Mouse (Mus musculus) liver, embryonic 13.5 days (tissue): ENCODE data around the gene Nupl1. TPM values are rescaled to one million over a fixed set of nuclear protein-coding genes. Genes with fewer than 3 reads are reported as not detected.

ENCODE experiments used
- ATAC-seq: fragments of 200-750 bp; cut with Nextera tagmentation; 2 replicates; pipeline ENCODE4 v1.8.0; 2017; ENCODE audit warnings: low read depth, mild to moderate bottlenecking, moderate number of reproducible peaks, moderate library complexity
- DNase-seq: peaks from one replicate; pipeline ENCODE4 v3.0.0; 2022
- H3K27ac ChIP-seq: fragments of 300-500 bp; sonication (generic); 2 replicates; pipeline ENCODE4 v1.5.1; 2015; ENCODE audit warnings: moderate library complexity, mild to moderate bottlenecking, inconsistent platforms
- H3K27me3 ChIP-seq: fragments of 300-500 bp; sonication (generic); 2 replicates; pipeline ENCODE4 v1.6.1; 2015; ENCODE audit warnings: mild to moderate bottlenecking, inconsistent platforms
- H3K36me3 ChIP-seq: fragments of 300-500 bp; sonication (generic); 2 replicates; pipeline ENCODE4 v1.6.1; 2015; ENCODE audit warnings: mild to moderate bottlenecking, inconsistent platforms
- H3K4me1 ChIP-seq: fragments of 300-500 bp; sonication (generic); replicated peaks from 2 replicates; pipeline ENCODE4 v1.6.1; 2015; ENCODE audit warnings: inconsistent platforms
- H3K4me2 ChIP-seq: fragments of 300-500 bp; sonication (generic); 2 replicates; pipeline ENCODE4 v1.6.1; 2015; ENCODE audit warnings: inconsistent platforms, mild to moderate bottlenecking, moderate library complexity
- H3K4me3 ChIP-seq: fragments of 300-500 bp; sonication (generic); replicated peaks from 2 replicates; pipeline ENCODE4 v1.5.1; 2015; ENCODE audit warnings: mild to moderate bottlenecking, inconsistent platforms
- H3K9ac ChIP-seq: fragments of 300-500 bp; sonication (generic); 2 replicates; pipeline ENCODE4 v1.6.1; 2015; ENCODE audit warnings: mild to moderate bottlenecking, inconsistent platforms
- H3K9me3 ChIP-seq: fragments of 300-500 bp; sonication (generic); replicated peaks from 2 replicates; pipeline ENCODE4 v1.6.1; 2016; ENCODE audit warnings: inconsistent platforms
- WGBS: fragments of 180-500 bp; shearing (Covaris S2); methylation state at CpG from one replicate; pipeline ENCODE4 v1.1.7; 2015; ENCODE audit not compliant: insufficient replicate concordance; 5-methylcytosine and 5-hydroxymethylcytosine counted together
- polyA plus RNA-seq: library from polyadenylated mRNA; unstranded; fragments of >200 nt; fragmentation: Nextera tagmentation; extraction: Ambion mirVana; gene quantifications from 2 replicates; pipeline ENCODE4 v1.2.1, GENCODE M21; 2015

Nupl1 gene
- polyA plus RNA-seq, result not detected in 2 replicates

DNA sequence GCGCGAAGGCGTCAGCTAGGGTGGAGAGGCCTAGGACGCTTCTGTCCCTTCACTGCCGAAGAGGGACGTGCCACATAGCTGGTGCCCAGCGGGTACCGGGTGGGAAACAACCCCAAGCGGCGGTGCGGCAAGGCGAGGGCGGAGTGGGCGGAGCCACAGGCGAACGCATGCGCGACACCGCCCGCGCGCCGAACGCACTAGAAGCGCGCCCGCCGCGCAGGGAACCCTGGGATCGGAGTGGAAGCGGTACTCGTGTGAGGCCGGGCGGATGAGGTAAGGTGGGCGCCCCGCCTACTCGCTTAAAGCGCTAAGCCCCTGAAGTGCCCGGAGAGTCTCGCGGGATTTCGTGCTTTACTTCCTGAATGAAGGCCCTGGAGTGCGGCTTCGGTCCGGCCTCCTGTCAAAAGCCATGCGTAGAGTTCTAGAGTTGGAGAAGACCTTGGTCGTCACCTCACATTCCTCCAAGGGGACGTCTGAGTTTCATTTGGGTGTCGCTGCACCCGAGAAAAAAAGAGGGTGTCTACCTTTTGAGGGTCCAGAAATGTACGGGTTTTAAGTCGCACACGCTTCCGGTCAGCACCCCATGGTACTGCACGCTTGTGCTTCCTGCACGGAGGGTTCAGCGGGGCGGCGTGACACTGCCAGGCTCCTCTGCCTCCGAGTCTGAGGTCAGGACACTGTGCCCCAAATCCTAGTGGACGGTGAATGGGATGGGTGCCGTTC, at the start of gene Nupl1, which contains the start of gene Gm49336:
Gene Nupl1, minus strand, starts transcription at position 151 of the 723 bp plus-strand sequence.
Gene Gm49336, minus strand, starts transcription at position 227 of the 723 bp plus-strand sequence.
- peak; percentile 98 for DNase-seq
- peak within 1 kb of the TSS; percentile 98 for H3K4me3 ChIP-seq
- ATAC-seq, result peak; percentile 98
- no peaks in the 10 kb centered on the region for H3K27me3 ChIP-seq
- H3K27ac ChIP-seq, result peak within 1 kb of the TSS; percentile 87
- H3K4me2 ChIP-seq, result peak within 1 kb of the TSS; percentile 86
- no peaks in the 10 kb centered on the region for H3K9me3 ChIP-seq
- H3K36me3 ChIP-seq, result peaks cover 6% of the 10 kb centered on the region
- H3K9ac ChIP-seq, result peak within 1 kb of the TSS; percentile 98
- under 1% methylated on average over 62 of the region's 62 CpGs for WGBS
- H3K4me1 ChIP-seq, result peaks cover 35% of the 10 kb centered on the region

DNA sequence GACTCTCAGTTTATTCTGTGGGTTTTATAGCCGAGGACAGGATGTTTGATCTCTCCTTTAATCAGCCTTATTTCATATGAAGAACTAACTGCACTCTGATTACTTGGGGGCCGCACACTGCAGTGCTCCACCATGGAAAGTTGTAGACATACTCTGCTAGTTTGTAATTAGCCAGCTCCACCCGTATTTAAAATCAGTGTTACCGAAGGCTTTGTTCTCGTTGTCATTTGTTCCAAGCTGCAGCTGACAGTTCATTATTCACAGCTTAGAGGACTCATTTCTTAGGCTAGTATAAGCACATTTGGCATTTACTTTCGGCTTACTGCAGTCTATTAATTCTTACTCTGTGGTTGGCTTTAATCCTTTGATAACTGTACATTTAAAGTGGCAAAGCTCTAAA, 49.8 kb upstream of the Nupl1 start:
- Histone ChIP-seq H3K9ac (no peak overlapping the region), H3K9me3 (no peaks in the 10 kb centered on the region), H3K27ac (no peak overlapping the region), H3K4me2 (no peak overlapping the region), H3K36me3 (peaks cover 34% of the 10 kb centered on the region), H3K27me3 (no peaks in the 10 kb centered on the region), H3K4me3 (no peak overlapping the region), H3K4me1 (no peaks in the 10 kb centered on the region)
- ATAC-seq (no peak), DNase-seq (no peak)
- 78% methylated on average over 6 of the region's 6 CpGs for WGBS

DNA sequence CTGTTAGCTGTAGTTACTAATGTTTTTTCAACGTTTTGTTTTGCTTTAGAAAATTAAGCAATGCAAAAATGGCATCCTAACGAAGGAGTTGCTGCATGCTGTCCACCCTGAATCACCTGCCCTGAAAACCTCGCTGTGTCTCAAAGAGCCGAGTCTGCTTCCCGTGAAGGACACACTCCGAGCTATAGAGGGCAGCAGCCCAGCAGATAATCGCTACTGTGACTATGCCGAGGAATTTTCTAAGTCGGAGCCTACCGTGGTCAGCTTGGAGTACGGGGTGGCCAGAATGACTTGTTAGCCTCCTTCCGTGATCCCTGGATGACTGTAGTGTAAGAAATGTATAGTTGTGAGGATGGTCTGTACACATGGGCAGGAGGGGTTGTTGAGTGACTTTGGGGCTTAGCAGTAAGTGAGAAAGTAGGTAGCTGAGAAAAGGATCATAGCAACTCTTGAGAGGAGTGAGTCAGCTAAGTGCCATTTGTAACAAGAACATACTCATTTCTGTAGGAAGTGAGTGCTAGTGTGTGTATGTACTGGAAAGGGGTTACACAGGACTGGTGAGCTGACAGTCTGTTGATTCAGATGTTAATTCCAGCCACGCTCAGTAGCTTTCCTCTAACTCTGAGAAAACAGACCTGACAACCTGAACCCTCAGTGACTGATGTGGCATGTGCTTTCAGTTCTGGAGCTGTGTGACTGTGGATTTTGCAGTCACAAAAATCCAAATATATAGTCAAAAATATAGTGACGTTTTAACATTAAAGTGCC, 49.2 kb upstream of the Nupl1 start:
- no peak overlapping the region for H3K9ac ChIP-seq
- H3K27ac ChIP-seq, result no peak overlapping the region
- H3K9me3 ChIP-seq, result no peaks in the 10 kb centered on the region
- ATAC-seq (no peak), DNase-seq (no peak)
- no peak overlapping the region for H3K4me3 ChIP-seq
- no peaks in the 10 kb centered on the region for H3K4me1 ChIP-seq
- H3K4me2 ChIP-seq, result no peak overlapping the region
- WGBS, result 79% methylated on average over 14 of the region's 14 CpGs
- no peaks in the 10 kb centered on the region for H3K27me3 ChIP-seq
- peaks cover 34% of the 10 kb centered on the region for H3K36me3 ChIP-seq

DNA sequence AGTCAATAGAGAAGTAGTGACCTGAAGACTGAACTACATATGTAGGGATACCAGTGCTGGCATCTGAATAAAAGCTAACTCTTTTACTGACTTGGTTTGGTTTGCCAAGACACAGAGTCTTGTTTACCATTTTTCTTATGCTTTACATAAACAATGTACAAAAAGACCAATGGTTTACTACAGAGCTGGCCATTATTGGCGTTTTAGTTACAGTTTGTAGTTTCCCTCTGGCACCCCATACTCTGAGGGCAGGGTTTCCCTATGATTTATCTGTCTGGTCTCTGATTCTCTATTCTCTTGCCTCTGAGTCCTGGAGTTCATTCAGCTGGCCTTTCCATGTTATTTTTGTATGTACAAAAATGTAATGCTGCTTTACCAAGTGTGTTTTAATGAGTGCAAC, 44.3 kb upstream of the Nupl1 start:
- H3K9me3 ChIP-seq, result no peaks in the 10 kb centered on the region
- H3K9ac ChIP-seq, result no peak overlapping the region
- no peak overlapping the region for H3K4me3 ChIP-seq
- H3K36me3 ChIP-seq, result peaks cover 28% of the 10 kb centered on the region
- H3K27ac ChIP-seq, result no peak overlapping the region
- no peak overlapping the region for H3K4me2 ChIP-seq
- DNase-seq, result no peak
- no peaks in the 10 kb centered on the region for H3K4me1 ChIP-seq
- 66% methylated on average over 1 of the region's 1 CpGs for WGBS
- H3K27me3 ChIP-seq, result no peaks in the 10 kb centered on the region
- no peak for ATAC-seq

DNA sequence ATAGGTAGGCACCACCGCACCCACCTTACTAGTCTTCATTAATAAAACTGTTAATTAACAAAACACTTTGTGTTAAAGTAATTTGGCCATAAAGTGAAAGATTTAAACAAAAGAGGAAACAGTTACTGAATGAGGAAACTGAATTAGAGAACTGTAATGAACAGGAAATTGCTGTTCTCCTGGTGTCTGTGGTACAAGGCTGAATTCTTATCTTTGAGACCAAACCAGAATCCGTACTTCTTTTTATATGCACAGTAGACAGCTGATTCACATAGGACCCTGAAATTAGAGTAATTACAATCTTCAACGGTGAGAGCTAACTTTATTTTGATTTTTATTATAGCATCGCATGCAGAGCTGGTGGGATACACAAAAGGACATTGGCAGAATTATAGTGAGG, 39.1 kb upstream of the Nupl1 start:
- no peak overlapping the region for H3K9ac ChIP-seq
- ATAC-seq, result no peak
- no peak overlapping the region for H3K27ac ChIP-seq
- no peaks in the 10 kb centered on the region for H3K9me3 ChIP-seq
- H3K4me3 ChIP-seq, result no peak overlapping the region
- H3K36me3 ChIP-seq, result peaks cover 31% of the 10 kb centered on the region
- no peak overlapping the region for H3K4me2 ChIP-seq
- no peaks in the 10 kb centered on the region for H3K27me3 ChIP-seq
- no peaks in the 10 kb centered on the region for H3K4me1 ChIP-seq
- WGBS, result 41% methylated on average over 4 of the region's 4 CpGs
- DNase-seq, result no peak

DNA sequence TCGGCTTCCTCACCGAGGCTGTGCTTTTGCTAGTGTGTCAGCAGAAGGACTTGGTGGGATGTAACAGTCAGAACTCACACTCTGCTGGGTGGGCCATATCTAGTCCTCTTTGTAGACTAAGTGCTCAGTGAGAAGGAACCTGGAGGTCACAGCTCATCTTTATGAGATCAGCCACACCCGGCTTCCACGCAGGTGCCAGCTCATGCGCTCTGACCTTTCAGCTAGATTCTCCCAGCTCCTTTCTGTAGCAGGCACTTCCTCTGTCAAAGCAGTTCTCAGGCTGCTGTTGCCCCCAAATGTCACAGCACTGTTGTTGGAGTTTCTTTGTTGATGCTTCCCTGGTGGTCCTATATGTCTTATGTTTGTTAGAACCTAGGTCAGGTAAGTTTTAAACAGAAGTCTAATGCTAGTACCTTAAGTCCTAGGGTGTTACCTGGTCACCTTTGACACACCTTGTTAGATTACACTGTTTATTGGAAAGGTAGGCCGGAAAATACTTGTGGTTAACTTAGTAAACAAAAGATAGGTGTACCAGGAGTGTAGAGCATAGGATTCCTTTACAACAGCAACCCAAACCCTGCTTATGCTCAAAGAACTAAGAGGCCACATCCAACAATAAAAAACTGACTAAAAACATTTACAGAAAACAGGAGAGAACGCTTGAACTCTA, 35.1 kb upstream of the Nupl1 start:
- Histone ChIP-seq H3K27me3 (no peaks in the 10 kb centered on the region), H3K9me3 (no peaks in the 10 kb centered on the region), H3K4me3 (no peak overlapping the region), H3K36me3 (peaks cover 30% of the 10 kb centered on the region), H3K9ac (no peak overlapping the region), H3K27ac (no peak overlapping the region), H3K4me1 (no peaks in the 10 kb centered on the region), H3K4me2 (no peak overlapping the region)
- DNase-seq, result no peak
- ATAC-seq, result no peak
- 80% methylated on average over 7 of the region's 7 CpGs for WGBS

DNA sequence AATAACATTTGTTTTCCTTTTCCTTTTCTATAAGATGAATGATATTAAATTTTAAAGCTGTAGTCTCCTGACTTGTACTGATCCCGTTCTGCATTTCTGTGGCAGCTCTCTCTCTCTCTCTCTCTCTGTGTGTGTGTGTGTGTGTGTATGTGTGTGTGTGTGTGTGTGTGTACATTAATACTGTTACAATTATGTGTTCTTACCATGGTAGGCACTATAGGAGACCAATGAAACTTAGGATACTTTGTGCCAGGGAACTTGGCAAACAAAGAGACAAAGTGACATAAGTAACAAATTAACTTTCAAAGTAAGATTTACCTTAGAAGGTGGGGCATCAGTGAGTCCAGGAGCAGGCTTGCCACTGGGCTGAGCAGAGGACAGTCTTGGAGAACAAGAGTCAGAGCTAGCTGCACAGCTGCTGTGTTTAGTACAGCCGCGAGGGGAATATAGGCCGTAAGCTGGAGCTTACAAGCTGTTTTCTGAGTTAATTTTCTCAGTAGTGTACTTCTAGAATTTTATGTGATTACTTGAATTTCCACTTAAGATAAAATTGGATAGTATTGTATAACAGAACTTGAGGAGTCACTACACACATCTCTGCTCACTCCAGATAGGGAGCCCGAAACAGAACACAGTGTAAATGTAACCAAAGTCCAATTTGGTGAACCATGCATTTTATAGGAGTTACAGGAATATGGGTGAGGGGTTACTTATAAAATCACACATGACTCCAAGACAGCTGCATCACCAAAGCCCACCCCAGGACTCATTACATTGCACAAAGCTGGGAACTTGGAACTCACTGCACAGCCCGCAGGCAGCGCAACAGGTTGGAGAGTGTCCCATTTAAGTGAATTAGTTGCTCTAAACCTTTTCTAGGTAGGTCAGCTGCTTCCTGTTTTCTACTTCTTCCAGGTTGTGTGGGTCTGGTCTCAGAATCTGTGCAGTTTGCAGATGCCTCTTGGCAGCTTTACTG, 24.4 kb upstream of the Nupl1 start:
- no peak overlapping the region for H3K4me2 ChIP-seq
- no peak overlapping the region for H3K4me3 ChIP-seq
- 84% methylated on average over 7 of the region's 7 CpGs for WGBS
- no peaks in the 10 kb centered on the region for H3K36me3 ChIP-seq
- no peak for ATAC-seq
- H3K27me3 ChIP-seq, result no peaks in the 10 kb centered on the region
- no peak overlapping the region for H3K27ac ChIP-seq
- no peak for DNase-seq
- H3K4me1 ChIP-seq, result peaks cover 11% of the 10 kb centered on the region
- H3K9me3 ChIP-seq, result no peaks in the 10 kb centered on the region
- H3K9ac ChIP-seq, result no peak overlapping the region

DNA sequence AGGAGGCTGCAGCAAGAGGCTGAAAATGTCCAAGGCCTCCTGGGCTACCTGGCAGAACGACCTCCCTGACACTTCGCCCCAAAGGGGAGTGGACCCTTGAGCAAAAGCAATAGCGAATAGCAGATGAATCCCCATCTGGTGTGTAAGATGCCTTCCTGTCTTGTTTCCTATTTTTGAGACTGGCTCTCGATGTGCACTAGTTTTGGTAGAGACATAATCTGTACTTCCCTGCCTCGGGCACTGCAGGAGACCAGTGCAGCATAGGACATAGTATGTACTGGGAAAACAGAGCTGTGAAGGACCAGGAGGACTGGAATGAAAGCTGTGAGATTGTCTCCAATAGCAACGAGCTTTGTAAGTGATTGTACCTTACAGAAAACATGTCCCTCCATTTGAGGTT, 22.1 kb upstream of the Nupl1 start:
- Histone ChIP-seq H3K4me3 (no peak overlapping the region), H3K4me1 (peaks cover 19% of the 10 kb centered on the region), H3K27me3 (no peaks in the 10 kb centered on the region), H3K9me3 (no peaks in the 10 kb centered on the region), H3K9ac (no peak overlapping the region), H3K27ac (no peak overlapping the region), H3K4me2 (no peak overlapping the region), H3K36me3 (no peaks in the 10 kb centered on the region)
- DNase-seq (no peak), ATAC-seq (no peak)
- 47% methylated on average over 6 of the region's 6 CpGs for WGBS

DNA sequence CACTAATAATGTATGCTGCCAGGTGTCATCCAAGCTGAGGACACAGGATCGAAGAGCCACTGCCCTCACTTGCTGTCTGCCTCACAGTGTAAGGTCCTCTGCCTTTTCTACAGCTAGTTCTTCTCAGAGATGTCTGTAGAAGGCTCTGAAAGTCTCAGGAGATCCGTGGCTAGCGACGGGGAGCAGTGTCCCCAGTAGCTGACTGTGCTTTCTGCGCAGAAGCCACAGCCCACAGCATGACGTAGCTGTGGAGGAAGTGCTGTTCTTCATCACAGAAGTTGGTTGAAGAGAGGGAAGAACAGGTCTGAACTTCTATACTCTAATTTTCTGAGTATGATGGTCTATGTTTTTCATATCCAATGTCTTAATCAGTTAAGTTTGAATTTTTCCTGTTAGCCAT, 18.1 kb upstream of the Nupl1 start:
- WGBS, result 32% methylated on average over 6 of the region's 6 CpGs
- no peaks in the 10 kb centered on the region for H3K36me3 ChIP-seq
- H3K4me3 ChIP-seq, result no peak overlapping the region
- H3K9ac ChIP-seq, result no peak overlapping the region
- DNase-seq (no peak), ATAC-seq (no peak)
- no peaks in the 10 kb centered on the region for H3K27me3 ChIP-seq
- H3K27ac ChIP-seq, result no peak overlapping the region
- H3K9me3 ChIP-seq, result no peaks in the 10 kb centered on the region
- H3K4me1 ChIP-seq, result peaks cover 40% of the 10 kb centered on the region
- 0 out of 2 replicates have a peak overlapping the region, but pooled peaks have one; percentile 6 for H3K4me2 ChIP-seq

DNA sequence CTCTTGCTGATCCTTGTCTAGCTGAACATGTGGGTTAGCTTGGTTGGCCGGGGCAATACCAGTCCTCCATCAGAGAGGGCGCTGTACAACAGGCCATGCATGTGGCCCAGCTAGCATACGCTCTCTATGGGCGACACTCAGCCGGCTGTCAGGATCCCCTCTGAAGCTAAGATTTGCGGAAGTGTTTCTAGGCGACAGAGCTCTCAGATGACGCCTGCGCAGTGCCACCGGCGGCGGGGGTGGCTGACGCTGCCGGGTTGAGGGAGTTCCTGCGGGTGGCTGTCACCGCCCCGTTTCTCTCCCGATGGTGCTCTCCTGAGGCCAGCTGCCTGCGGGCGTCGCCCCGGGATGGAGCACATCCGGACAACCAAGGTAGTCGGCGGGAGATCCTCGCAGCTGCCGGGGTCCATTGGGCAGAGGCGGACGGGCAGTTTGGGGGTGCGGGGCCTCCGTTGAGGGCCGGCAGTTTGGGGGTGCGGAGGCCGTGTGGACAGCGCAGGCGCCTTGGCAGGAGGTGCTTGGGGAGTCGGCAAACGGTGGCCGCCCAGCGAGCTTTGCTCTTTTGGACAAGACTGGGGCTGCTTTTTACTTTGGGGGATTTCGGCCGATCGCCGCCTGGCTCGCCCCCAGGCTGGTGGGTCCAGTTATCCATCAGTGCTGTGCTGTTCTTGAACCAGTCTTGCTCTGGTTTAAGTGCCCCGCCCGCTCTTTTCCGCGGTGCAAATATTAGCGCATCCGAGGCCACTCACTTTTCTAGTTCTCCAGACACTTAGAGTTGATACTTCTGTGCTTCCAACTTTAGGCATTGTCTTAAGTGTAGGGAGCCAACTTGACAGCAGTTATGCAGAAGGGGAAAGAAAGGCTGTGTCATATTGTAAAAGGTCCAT, 14.0 kb upstream of the Nupl1 start, which contains the start of gene Mtmr6:
Gene Mtmr6, plus strand, starts transcription at position 239 of the 887 bp plus-strand sequence.
- no peaks in the 10 kb centered on the region for H3K9me3 ChIP-seq

More for the DNA sequence above, 14.0 kb upstream of the Nupl1 start, which contains the start of gene Mtmr6:
- peak within 1 kb of the TSS; percentile 80 for H3K27ac ChIP-seq
- peak within 1 kb of the TSS; percentile 79 for H3K9ac ChIP-seq
- peak within 1 kb of the TSS; percentile 83 for H3K4me2 ChIP-seq
- ATAC-seq (peak; percentile 99), DNase-seq (peak; percentile 97)
- H3K4me3 ChIP-seq, result peak within 1 kb of the TSS; percentile 76
- WGBS, result under 1% methylated on average over 51 of the region's 51 CpGs
- no peaks in the 10 kb centered on the region for H3K27me3 ChIP-seq
- peaks cover 30% of the 10 kb centered on the region for H3K4me1 ChIP-seq
- no peaks in the 10 kb centered on the region for H3K36me3 ChIP-seq
